Mouse (Mus musculus): ENCODE measurements around the gene Arxes2.
A peak's percentile ranks its signal among the peaks of the same experiment; 100 is the strongest.
"Not testable (repeated sequence)": the region's sequence is repeated elsewhere in the genome, so short reads cannot be mapped to it uniquely, and the experiment has no call there.

The Arxes2 gene

GRCm38 (mm10) chrX:135993664-135994119, at the start of gene Arxes2:
Gene Arxes2, plus strand, starts transcription at chrX:135993824.
- not testable (repeated sequence) for DNase-seq

DNA sequence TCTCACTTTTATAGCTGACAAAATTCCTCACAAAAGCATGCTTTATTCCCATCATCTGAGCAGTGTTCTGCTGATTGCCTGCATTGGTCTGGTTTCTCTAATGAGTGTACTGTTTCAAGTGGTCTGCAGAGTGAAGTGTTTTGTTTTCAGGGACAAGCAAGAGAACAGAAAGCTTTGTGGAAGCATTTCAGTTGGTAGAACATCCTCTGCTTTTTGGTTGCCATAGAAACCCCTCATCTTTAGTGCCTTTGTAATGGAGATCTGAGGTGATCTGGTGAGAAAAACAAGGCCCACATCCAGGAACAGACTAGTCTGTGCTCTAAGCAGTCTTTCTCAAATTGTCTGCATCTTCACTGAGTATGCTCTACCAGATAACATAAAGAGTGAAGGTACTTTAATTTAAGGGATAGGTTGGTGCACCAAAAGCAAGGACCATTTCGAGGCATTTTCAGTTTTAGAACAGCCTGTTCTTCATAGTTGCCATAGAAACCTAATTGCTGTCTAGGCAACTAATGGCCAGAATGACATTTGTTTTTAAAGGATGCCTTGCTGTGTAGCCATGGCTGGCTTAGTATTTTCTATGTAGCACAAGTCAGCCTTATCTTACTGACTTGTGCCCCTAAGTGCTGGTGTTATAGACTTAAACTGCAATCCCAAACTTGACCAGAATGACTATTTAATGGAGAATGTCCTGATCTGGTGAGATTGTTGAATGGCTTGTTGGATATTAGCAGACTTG, 44.8 kb upstream of the Arxes2 start:
- no peak for DNase-seq

DNA sequence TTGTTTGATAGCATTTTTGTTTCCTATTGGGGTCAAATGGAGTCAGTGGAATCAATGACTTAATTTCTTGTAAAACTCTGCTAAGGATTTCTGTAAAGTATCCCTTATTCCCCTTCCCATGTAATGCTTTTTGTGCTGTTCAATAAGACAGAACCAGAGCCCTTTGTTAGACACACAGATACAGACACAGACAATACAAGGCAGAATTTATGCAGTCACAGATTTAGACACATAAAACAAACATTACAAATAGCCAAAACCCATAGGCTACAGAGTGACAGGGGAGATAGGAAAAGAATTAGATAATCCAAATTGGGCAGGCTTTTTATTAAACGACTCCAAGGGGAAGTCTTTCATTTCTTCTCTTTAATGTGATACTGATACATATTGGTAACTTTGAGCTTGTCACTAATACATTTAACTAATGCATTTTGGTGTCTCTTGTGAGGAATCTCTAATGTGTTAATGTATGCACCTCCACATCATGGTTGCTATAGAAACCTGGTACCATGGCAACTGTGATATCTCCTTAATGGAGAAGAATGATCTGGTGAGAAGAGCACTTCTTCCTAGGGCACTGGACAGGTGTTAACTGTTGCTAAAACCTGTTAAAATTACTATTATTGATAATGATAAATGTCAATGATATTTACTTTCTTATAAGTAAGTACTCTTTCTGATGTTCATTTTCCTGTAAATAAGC, 36.5 kb upstream of the Arxes2 start:
- DNase-seq = no peak

DNA sequence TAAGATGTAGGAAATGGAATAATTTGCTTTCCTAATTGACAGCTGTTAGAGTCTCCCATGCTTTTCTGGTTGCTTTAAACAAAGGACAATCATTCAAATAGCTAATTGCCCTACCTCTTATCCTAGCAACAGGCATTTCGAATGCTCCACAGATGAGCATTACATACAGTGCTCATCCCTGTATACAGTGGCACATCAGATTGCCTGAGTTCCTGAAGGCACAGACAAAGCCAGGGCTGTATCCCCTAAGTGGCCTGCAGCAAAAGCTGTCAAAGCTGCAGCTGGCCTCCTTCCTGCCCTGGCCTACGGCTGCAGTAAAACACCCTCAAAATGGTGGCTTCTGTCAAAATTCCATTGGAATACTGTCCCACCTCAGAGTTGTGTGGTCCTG, 35.9 kb upstream of the Arxes2 start:
- no peak for DNase-seq

- no peak for DNase-seq
Observed at GRCm38 (mm10) chrX:135958589-135959225, 34.9 kb upstream of the Arxes2 start.

DNA sequence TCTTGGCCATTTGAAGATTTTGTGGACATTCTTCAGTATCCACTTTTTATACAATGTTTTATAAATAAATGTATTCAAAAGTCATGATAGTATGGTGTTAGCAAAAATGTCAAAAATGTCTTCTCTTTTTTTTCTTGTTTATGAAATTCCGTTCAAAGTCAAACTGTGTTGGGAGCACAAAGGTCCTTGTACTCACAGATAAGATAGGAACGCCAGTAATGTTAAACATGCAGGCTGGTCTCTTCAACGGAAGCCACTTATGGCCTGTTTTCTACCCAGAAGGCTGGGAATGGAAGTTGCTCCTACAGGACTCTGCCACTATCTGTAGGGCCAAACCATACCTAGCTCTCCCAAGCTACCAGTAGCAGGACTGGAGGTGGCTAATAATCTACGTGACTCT, 34.1 kb upstream of the Arxes2 start:
- DNase-seq = no peak

DNA sequence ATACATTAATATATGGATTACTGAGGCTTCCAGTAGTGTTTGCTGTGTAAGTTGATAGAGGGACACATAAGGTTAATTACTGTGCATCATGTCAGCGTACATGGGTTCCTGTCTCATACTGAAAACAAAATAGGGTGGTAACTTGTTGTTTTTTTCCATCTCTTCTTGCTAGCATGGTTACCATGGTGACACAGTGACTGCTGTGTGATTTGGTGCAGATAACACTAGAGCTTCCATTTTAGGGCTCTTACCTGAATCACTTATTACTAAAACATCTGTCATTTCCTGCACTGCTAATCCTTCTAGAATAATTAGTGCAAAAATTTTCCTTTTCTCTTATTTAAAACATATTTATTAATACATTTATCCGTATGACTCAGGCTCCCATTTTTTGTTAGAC, 31.3 kb upstream of the Arxes2 start:
- no peak for DNase-seq

DNA sequence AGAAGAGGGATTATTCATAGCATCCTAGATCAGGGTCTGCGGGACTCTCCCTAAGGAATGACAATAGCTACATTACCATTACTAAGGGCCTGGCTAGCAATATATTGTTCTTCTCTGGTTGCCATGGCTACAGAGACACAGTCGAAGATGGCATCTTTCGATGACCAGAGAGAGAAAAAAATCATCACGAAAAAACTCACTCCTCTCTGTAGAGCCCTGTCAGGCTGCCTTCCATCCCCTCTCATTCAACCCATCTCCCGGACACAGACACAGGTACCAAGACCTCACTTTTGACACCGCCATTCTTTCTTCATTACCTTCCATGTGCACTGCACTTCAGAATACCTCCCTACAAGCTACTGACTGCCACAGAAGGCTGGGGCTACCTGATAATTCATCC, 30.5 kb upstream of the Arxes2 start:
- DNase-seq = no peak

- DNase-seq = no peak
Observed at GRCm38 (mm10) chrX:135963629-135964028, 30.0 kb upstream of the Arxes2 start.

DNA sequence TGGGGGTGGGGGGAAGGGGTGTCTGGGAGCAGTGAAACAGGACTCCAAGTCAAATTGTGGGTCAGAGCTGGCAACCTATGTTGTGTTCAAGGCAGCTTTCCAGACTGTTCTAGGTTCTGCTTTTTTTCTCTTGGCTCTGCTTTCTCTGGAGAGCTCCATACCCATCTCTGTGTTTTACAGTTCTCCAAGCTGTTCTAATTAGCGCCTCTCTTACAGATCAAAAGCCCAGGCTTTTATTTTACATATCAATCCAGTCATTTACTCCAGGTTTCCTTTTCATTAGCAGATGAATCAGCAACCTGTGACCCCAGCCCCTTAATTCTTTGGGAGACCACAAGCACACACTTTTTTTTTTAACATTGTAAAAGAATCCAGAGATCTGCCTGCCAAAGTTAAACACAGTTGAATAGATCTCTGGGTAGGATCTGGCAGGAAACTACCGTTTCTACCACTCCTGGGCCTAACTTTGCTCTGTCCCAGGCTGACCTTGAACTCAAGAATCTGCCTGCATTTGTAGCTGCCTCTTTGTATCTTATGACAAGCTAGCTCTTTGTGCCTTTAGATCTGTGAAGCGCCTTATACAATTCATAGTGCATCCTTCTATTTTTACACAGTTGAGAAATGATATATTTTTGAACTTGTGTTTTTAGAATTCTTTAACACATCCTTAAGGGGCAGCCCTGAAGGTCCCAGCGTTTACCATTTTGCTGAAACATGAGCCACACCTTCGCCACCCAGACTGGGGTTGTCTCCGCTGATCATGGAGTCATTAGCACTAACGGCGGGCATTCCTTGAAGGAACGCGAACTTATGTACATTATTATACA, 19.8 kb upstream of the Arxes2 start:
- DNase-seq = no peak

DNA sequence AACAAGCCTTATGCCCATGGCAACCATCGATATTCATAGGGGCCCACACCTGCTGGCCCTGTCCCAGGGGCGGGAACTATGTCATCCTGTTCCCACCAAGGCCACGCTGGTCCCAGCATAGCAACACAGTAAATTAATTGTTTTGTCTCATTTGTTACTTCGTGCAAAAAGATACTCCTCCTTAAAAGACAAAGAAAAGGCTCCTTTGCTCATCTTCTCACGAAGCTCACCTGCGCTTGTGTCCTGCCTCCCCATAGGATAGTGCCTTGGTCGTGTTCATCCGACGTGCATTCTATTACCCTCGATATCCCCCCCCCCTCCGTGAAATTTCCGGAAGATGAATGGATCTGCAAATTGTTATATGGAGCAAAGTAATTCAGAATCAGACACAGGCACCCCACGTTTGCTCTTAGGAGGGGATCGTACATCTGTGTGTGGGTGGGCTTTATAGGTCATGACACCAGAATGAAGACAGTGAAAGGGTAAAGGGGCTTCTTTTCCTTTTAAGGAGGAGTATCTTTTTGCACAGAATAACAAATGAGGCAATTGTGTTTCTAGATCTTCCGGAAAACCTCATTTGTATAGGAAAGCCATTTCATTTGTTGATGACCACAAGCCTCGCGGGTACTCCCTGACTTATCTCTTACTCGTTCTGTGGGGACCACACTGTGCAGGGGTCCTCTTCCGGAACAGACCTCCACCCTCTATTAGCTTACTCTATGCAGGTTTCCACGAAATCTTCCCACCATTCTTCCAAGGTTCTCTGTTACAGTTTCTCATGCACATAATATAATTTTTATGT, 19.0 kb upstream of the Arxes2 start:
- no peak for DNase-seq

DNA sequence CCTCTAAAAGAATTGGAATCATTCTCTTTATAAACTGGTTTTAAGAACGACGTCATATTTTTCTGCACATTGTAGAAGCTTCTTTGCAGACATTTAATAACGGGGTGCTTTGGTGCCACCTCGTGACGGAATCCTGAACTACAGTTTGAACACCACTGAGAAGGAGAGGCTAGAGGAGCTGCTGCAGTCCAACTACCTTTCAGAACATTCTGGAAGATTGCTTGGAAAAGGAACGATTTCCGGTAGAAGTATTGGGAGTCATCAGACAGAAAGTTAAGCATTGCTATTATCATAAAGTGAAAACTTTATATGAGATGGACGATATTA, 18.4 kb upstream of the Arxes2 start:
- DNase-seq = peak; percentile 30

DNA sequence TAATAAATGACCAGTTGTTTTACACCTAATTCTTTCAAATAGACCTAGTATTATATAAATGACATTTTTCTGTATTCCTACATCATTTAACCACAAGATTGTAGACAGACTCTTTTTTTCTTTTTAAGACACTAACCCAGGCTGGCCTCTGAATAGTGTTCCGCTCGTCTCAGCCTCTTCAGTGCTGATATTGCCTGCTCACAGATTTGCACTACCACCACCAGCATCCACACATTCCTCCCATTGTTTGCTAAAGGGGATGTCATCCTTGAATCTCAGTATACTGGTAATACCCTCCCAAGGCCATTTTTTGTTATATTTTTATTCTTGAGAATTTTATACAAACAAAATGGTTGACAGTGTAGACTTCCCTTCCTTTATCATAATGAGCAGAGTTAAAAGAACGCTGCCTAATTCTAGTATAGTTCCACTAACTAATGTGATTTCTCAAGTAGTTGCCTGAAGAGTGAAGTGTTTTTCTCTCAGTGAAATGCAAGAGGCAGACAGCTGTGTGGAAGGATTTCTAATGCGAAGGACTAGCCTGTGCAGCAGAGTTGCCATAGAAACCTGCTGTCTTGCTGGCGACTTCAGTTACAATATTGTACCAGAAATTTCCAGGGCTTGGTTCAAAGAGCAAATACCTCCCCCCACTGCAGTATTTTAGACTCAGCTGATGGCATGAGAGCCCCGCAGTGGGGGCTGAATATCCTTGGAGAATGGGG, 8.9 kb upstream of the Arxes2 start:
- DNase-seq = no peak

DNA sequence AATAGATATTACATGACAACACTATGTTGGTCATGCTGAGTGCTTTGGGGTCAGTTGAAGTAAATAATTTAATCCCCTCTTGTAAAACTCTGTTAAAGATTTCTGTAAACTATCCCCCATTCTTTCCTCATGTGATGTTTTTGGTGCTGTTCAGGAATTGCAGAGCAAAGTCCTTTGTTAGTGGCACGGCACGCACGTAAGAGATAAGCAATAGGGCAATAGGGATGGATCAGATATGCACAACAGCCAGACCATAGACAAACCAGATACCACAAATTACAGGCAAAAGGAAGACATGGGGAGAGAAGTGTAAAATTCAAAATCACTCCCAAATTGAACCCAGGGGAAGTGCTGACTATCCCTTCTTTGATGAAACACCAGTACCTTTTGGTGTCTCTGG, 7.4 kb upstream of the Arxes2 start:
- no peak for DNase-seq

DNA sequence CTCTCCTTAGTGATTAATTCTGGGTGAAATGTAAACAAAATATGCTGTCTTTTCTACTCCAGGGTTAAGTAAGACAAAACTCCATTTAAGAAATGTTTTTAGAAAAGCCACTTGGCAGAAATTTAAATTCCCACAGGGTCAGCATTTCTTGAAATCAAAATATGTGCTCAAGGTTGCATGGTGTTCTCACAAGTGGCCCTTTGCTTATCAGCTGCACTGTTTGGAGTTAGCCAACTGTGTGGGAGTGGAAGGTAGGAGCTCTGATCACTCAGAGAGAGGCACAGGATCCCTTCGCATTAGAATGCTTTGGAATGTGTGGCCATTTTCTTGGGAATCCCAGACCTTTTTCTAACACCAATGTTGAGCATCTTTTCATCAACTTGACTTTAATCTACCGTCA, 3.0 kb upstream of the Arxes2 start:
- DNase-seq = no peak

DNA sequence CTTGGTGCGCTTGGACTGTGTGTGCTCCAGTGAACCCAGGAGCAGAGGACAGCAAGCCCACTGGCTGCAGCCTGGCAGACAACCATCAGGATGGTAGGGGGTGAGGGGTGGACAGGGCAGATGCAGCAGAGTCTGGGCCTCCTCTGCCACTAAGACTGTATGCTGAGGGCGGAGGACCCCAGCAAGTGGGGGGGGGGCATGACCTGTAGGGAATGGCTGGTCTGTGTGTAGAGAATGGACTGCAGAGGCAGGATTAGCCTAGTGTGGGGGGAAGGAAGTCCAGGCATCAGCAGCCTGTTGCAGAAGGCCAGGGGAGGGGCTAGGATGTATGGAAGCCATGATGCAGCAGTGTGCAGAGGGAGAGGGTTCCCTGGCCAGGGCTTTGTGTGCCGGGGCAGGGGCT, 431 bp upstream of the Arxes2 start:
- DNase-seq = not testable (repeated sequence)

DNA sequence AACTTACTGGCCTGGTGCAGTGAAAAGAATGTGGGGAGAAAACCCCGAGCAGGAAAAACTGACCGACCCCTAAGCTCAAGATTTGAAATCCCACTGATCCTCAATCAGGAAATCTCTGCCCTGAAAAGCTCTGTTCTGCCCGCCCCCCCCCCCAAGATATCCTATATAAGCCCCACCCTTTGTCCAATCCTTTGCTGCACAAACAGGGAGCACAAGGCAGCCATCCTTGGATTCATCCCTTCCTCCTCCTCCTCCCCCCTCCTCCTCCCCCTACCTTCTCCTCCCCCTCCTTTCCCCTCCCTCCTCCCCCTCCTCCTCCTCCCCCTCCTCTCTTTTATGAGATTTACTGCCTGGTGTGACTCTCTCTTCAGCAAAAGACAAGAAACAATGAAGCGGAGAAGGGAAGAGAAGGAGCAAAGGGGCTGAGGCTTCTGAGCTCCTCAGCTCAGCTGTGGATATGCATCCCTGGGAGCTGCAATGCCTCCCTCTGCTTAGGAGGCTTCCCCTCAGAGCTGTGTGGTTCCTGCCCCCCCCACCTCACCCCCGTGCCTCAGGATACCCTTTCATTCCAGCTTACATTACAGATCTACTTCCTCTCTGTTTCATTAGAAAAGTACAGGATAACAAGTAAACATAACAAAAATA, 13.7 kb downstream of the Arxes2 start:
- no peak for DNase-seq

- DNase-seq = peak; percentile 26
Observed at GRCm38 (mm10) chrX:136014392-136014791, 20.8 kb downstream of the Arxes2 start.

- DNase-seq = no peak
Observed at GRCm38 (mm10) chrX:136030331-136030730, 36.7 kb downstream of the Arxes2 start.

- DNase-seq = not testable (repeated sequence)
Observed at GRCm38 (mm10) chrX:136032799-136033763, 39.5 kb downstream of the Arxes2 start, which contains the start of gene Arxes1. Gene Arxes1, plus strand, starts transcription at chrX:136033367.

All from kidney, adult 11 months (tissue).